Mouse (Mus musculus) kidney, postnatal 10 days (tissue): ENCODE results near the gene Gm13057.
"Not testable (repeated sequence)": the region's sequence is repeated elsewhere in the genome, so short reads cannot be mapped to it uniquely, and the experiment has no call there.

Experiments
- DNase-seq: peaks from one replicate; pipeline ENCODE4 v3.0.0; 2021; ENCODE audit warnings: mixed read lengths

The Gm13057 gene

DNA sequence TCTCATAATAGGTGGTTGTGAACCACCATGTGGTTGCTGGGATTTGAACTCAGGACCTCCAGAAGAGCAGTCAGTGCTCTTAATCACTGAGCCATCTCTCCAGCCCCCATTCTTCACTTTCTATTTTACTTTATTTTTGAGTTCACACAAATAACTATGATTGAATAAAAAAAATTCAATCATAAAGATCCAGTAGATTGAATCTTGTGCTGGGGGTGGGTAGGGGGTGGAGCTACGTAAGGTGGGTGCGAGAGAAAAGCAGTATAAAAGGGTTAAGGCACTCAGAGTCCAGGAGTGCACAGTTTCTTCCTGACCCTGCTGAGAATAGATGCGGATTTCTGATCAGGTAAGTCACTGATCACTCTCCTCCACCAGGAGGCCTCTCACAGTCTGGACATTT, at the start of gene Gm13057, which contains the start of gene BC080695:
Gene Gm13057, plus strand, starts transcription at position 310 of the 400 bp plus-strand sequence.
Gene BC080695, plus strand, starts transcription at position 301 of the 400 bp plus-strand sequence.
- not testable (repeated sequence) for DNase-seq

DNA sequence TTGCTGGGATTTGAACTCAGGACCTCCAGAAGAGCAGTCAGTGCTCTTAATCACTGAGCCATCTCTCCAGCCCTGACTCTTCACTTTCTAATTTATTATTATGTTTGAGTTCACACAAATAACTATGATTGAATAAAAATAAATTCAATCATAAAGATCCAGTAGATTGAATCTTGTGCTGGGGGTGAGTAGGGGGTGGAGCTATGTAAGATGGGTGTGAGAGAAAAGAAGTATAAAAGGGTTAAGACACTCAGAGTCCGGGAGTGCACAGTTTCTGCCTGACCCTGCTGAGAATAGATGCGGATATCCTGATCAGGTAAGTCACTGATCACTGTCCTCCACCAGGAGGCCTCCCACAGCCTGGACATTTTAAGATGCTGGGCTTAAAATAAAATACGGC, 40.5 kb upstream of the Gm13057 start, which contains the start of gene Gm13043:
Gene Gm13043, plus strand, starts transcription at position 301 of the 400 bp plus-strand sequence.
- DNase-seq, result no peak

DNA sequence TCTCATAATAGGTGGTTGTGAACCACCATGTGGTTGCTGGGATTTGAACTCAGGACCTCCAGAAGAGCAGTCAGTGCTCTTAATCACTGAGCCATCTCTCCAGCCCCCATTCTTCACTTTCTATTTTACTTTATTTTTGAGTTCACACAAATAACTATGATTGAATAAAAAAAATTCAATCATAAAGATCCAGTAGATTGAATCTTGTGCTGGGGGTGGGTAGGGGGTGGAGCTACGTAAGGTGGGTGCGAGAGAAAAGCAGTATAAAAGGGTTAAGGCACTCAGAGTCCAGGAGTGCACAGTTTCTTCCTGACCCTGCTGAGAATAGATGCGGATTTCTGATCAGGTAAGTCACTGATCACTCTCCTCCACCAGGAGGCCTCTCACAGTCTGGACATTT, 15.9 kb upstream of the Gm13057 start, which contains the start of gene Gm13040:
Gene Gm13040, plus strand, starts transcription at position 301 of the 400 bp plus-strand sequence.
- DNase-seq, result not testable (repeated sequence)
